Comparison of ENCODE assay signal across 8 mouse cellular contexts in the genomic region with DNA sequence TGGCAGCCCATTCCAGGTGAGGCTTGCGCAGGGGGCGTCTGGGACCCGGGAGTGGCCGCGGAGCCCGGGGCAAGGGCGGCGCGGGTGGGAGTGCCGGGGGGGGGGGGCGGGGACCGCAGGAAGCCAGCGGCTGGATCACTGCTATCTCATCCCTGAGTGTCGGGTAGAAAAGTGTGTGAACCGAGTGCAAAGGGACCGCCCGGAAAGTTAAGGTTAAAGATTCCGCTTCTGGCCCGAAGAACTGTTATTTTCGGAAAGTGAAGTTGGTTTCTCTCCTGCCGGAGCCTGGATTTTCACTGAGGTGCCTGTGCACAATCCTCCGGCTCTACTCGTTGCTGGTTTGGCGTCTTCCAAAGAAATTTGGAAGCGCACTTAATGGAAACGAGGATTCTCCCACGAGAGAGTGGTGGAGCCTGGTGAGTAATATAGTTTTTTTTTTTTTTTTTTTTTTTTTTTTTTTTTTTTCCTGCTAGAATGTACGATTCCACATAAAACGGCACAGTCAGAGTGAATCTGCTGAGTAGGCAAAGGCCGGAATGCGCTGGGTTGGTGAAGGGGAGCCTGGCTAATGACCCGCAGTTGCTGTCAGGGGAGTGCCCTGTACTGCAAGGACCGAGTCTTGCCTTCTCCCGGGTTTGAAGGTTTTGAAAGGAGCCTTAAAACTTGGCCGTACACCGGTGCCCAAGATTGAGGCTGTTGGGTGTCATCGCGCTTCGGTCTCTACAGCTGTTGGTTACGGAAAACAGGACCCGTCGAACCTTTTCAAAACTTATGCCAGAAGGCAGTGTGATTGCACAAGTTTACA.
DNase-seq lines count a peak whose midpoint lies in the region; ATAC-seq and TF ChIP-seq lines count a peak whose summit lies in the region.

No protein-coding gene starts in this region.

- H3K27ac ChIP-seq in cerebellum, adult 2 months (ENCODE audit: insufficient read depth, low read length) = peak overlapping the region; percentile 48; the same call in 1 of the 2 replicates
- H3K27ac ChIP-seq in forebrain, embryonic 16.5 days (ENCODE audit: low read length) = peak overlapping the region; percentile 62
- peak overlapping the region; percentile 88 for H3K27ac ChIP-seq in hindbrain, embryonic 13.5 days
- H3K27ac ChIP-seq in midbrain, embryonic 14.5 days (replicated peaks; ENCODE audit: low read depth, low read length) = peak overlapping the region; percentile 66
- H3K27ac ChIP-seq in stomach, postnatal 0 days (replicated peaks) = peak overlapping the region; percentile 98

- no peak for TF ChIP-seq POLR2A in cerebellum, adult 2 months (IDR thresholded peaks at IDR 0.05; ENCODE audit: borderline replicate concordance, insufficient read depth, low read length)

- no peak for TF ChIP-seq CTCF in cerebellum, adult 2 months (IDR thresholded peaks at IDR 0.05; ENCODE audit: borderline replicate concordance, insufficient read depth, low read depth, low read length)
- no peak for TF ChIP-seq CTCF in stomach, postnatal 0 days (IDR thresholded peaks at IDR 0.05; ENCODE audit: low read depth)

- no peaks in the 10 kb centered on the region for H3K27me3 ChIP-seq in cerebellum, adult 2 months (ENCODE audit: control insufficient read depth, insufficient read depth, low read length)
- 0 out of 2 replicates have a peak, but pooled peaks cover 3% of the 10 kb centered on the region for H3K27me3 ChIP-seq in forebrain, embryonic 16.5 days (replicated peaks; ENCODE audit: control insufficient read depth, insufficient read depth, low read length)
- H3K27me3 ChIP-seq in hindbrain, embryonic 13.5 days = peaks cover 12% of the 10 kb centered on the region
- H3K27me3 ChIP-seq in midbrain, embryonic 14.5 days (ENCODE audit: control insufficient read depth, insufficient read depth, low read length) = peaks cover 21% of the 10 kb centered on the region; the same call in 1 of the 2 replicates
- H3K27me3 ChIP-seq in stomach, postnatal 0 days (ENCODE audit: control insufficient read depth, insufficient read depth, low read length) = no peaks in the 10 kb centered on the region

- WGBS in cerebellum, adult 2 months = 7% methylated on average over 40 of the region's 42 CpGs
- 4% methylated on average over 36 of the region's 42 CpGs for WGBS in forebrain, embryonic 16.5 days
- WGBS in hindbrain, embryonic 13.5 days = 2% methylated on average over 30 of the region's 42 CpGs
- 3% methylated on average over 41 of the region's 42 CpGs for WGBS in midbrain, embryonic 14.5 days
- WGBS in stomach, postnatal 0 days = 3% methylated on average over 29 of the region's 42 CpGs

- peak overlapping the region; percentile 56 for H3K4me2 ChIP-seq in forebrain, embryonic 16.5 days (ENCODE audit: low read length)
- H3K4me2 ChIP-seq in hindbrain, embryonic 13.5 days = peak overlapping the region; percentile 69
- peak overlapping the region; percentile 70 for H3K4me2 ChIP-seq in midbrain, embryonic 14.5 days (ENCODE audit: low read length)
- peak overlapping the region; percentile 77 for H3K4me2 ChIP-seq in stomach, postnatal 0 days (replicated peaks; ENCODE audit: low read depth)

- ATAC-seq in forebrain, embryonic 16.5 days = no peak; the same call in 1 of the 2 replicates
- ATAC-seq in hindbrain, embryonic 13.5 days (ENCODE audit: low FRiP score) = no peak
- peak; percentile 53; the same call in 1 of the 2 replicates for ATAC-seq in midbrain, embryonic 14.5 days (ENCODE audit: low FRiP score, low TSS enrichment)
- ATAC-seq in stomach, postnatal 0 days (ENCODE audit: low FRiP score, low TSS enrichment) = peak; percentile 9; the same call in 1 of the 2 replicates

- H3K9me3 ChIP-seq in forebrain, embryonic 16.5 days (ENCODE audit: control insufficient read depth, low read length) = no peaks in the 10 kb centered on the region
- H3K9me3 ChIP-seq in hindbrain, embryonic 13.5 days = no peaks in the 10 kb centered on the region
- H3K9me3 ChIP-seq in midbrain, embryonic 14.5 days (ENCODE audit: control insufficient read depth, low read length) = no peaks in the 10 kb centered on the region
- no peaks in the 10 kb centered on the region for H3K9me3 ChIP-seq in stomach, postnatal 0 days (ENCODE audit: control insufficient read depth, low read length)

- no peak for TF ChIP-seq EP300 in stomach, postnatal 0 days (optimal IDR thresholded peaks at IDR 0.05)

- peak overlapping the region; percentile 75 for H3K9ac ChIP-seq in forebrain, embryonic 16.5 days (replicated peaks; ENCODE audit: low read depth, low read length)
- peak overlapping the region; percentile 83 for H3K9ac ChIP-seq in hindbrain, embryonic 13.5 days
- peak overlapping the region; percentile 66 for H3K9ac ChIP-seq in midbrain, embryonic 14.5 days (replicated peaks; ENCODE audit: low read length)
- H3K9ac ChIP-seq in stomach, postnatal 0 days (ENCODE audit: low read length) = peak overlapping the region; percentile 88

- peak; percentile 27 to 44 for DNase-seq in cerebellum, adult 2 months
- no peak for DNase-seq in cerebellum, adult 11-12 months
- DNase-seq in adrenal gland, postnatal 36 days = peak; percentile 57 to 62
- DNase-seq in liver = peak; percentile 84
- DNase-seq in midbrain, embryonic 14.5 days = peak; percentile 56
- peak; percentile 50 for DNase-seq in stomach, postnatal 0 days (ENCODE audit: low spot score)

- H3K36me3 ChIP-seq in forebrain, embryonic 16.5 days (ENCODE audit: control insufficient read depth, insufficient read depth) = no peaks in the 10 kb centered on the region
- no peaks in the 10 kb centered on the region for H3K36me3 ChIP-seq in hindbrain, embryonic 13.5 days
- no peaks in the 10 kb centered on the region for H3K36me3 ChIP-seq in midbrain, embryonic 14.5 days (ENCODE audit: control insufficient read depth, insufficient read depth, low read length)
- H3K36me3 ChIP-seq in stomach, postnatal 0 days (ENCODE audit: control insufficient read depth, insufficient read depth, low read length) = no peaks in the 10 kb centered on the region

- peaks cover 3% of the 10 kb centered on the region for H3K4me1 ChIP-seq in cerebellum, adult 2 months (ENCODE audit: control insufficient read depth, insufficient read depth, low read length)
- peaks cover 11% of the 10 kb centered on the region for H3K4me1 ChIP-seq in forebrain, embryonic 16.5 days (replicated peaks; ENCODE audit: control insufficient read depth, insufficient read depth, low read length)
- H3K4me1 ChIP-seq in hindbrain, embryonic 13.5 days (replicated peaks) = peaks cover 17% of the 10 kb centered on the region
- H3K4me1 ChIP-seq in midbrain, embryonic 14.5 days (ENCODE audit: control insufficient read depth, insufficient read depth, low read length) = 0 out of 2 replicates have a peak, but pooled peaks cover 2% of the 10 kb centered on the region
- H3K4me1 ChIP-seq in stomach, postnatal 0 days (replicated peaks; ENCODE audit: control insufficient read depth, insufficient read depth) = no peaks in the 10 kb centered on the region

- H3K4me3 ChIP-seq in cerebellum, adult 2 months (replicated peaks; ENCODE audit: insufficient read depth, low read depth, low read length) = peak overlapping the region; percentile 98
- H3K4me3 ChIP-seq in forebrain, embryonic 16.5 days (replicated peaks; ENCODE audit: low read length) = peak overlapping the region; percentile 77
- H3K4me3 ChIP-seq in hindbrain, embryonic 13.5 days = peak overlapping the region; percentile 70
- H3K4me3 ChIP-seq in midbrain, embryonic 14.5 days (replicated peaks; ENCODE audit: low read depth, low read length) = peak overlapping the region; percentile 68
- peak overlapping the region; percentile 80 for H3K4me3 ChIP-seq in stomach, postnatal 0 days (ENCODE audit: low read depth, low read length)

Comparison
In these comparisons a context has a peak if more than half of its experiments do, and no peak if none do; other contexts are left out.
1. H3K27ac ChIP-seq: peak in every context shown above with its lines; median percentile 98 in stomach, postnatal 0 days; 88 in hindbrain, embryonic 13.5 days; 66 in midbrain, embryonic 14.5 days; 62 in forebrain, embryonic 16.5 days; 48 in cerebellum, adult 2 months.
2. ATAC-seq: peak in midbrain, embryonic 14.5 days (single experiment) and stomach, postnatal 0 days (single experiment); none in forebrain, embryonic 16.5 days (single experiment) and hindbrain, embryonic 13.5 days (single experiment).
3. Peak in every context shown above with its lines, with median percentiles within 50 percentile points of each other: H3K4me3 ChIP-seq, H3K4me2 ChIP-seq and H3K9ac ChIP-seq.